Mouse (Mus musculus): ENCODE results near the gene Bag3. TPM values are rescaled to one million over a fixed set of nuclear protein-coding genes. Genes with fewer than 3 reads are reported as not detected.
A peak's percentile ranks its signal among the peaks of the same experiment; 100 is the strongest.

Gene Bag3
- polyA plus RNA-seq, 1 experiment from 2014 or later, result 2.6 TPM

- H3K27ac ChIP-seq (replicated peaks), result no peak overlapping the region
- ATAC-seq (ENCODE audit: low FRiP score), result no peak
- H3K9ac ChIP-seq (replicated peaks), result no peak overlapping the region
- H3K36me3 ChIP-seq, result no peaks in the 10 kb centered on the region
- WGBS, result 86% methylated on average over 5 of the region's 5 CpGs
- H3K27me3 ChIP-seq (replicated peaks), result no peaks in the 10 kb centered on the region
- no peaks in the 10 kb centered on the region for H3K9me3 ChIP-seq (replicated peaks)
- H3K4me2 ChIP-seq, result no peak overlapping the region
- H3K4me1 ChIP-seq, result peaks cover 29% of the 10 kb centered on the region
- H3K4me3 ChIP-seq (replicated peaks), result no peak overlapping the region
Observed at GRCm38 (mm10) chr7:128538769-128539168, 15.4 kb downstream of the Bag3 start.

DNA sequence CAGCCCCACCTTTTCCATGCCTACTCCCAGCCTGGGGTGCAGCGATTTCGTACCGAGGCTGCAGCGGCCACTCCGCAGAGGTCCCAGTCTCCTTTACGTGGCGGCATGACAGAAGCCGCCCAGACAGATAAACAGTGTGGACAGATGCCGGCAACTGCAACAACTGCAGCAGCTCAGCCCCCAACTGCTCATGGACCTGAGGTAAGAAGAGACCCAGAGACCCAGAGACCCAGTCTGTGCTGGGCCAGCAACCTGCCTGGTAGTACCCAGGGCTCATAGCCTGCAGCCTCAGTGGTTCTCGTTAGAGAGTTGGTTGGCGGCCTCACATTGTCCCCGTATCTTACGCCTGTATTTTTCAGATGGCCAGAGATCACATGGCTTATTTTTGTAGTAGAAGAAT, 16.7 kb downstream of the Bag3 start:
- WGBS, result 97% methylated on average over 13 of the region's 13 CpGs
- peaks cover 20% of the 10 kb centered on the region for H3K4me1 ChIP-seq
- H3K4me2 ChIP-seq, result no peak overlapping the region
- ATAC-seq (ENCODE audit: low FRiP score), result no peak
- no peaks in the 10 kb centered on the region for H3K36me3 ChIP-seq
- H3K27ac ChIP-seq (replicated peaks), result no peak overlapping the region
- no peaks in the 10 kb centered on the region for H3K9me3 ChIP-seq (replicated peaks)
- H3K9ac ChIP-seq (replicated peaks), result no peak overlapping the region
- no peaks in the 10 kb centered on the region for H3K27me3 ChIP-seq (replicated peaks)
- H3K4me3 ChIP-seq (replicated peaks), result no peak overlapping the region

DNA sequence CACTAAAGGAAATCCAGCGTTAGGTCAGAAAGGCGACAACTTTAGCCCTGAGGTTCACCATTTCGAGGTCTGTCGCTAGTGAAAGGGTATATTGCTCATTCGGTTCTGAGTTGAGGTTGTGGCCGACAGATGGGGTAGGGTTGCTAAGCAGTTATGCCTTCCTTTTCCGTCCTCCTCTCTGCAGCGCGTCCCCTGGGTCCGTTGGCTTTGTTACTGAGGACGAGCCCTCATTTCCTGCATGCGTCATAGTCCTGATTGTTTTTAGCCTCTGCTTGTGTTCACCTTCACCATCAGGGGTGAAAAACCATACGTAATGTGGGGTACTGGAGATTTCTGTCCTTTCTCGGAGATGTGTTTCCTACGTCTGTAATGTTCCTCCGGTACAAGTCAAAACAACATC, 17.3 kb downstream of the Bag3 start:
- H3K4me2 ChIP-seq, result no peak overlapping the region
- H3K4me3 ChIP-seq (replicated peaks), result no peak overlapping the region
- no peak overlapping the region for H3K27ac ChIP-seq (replicated peaks)
- no peaks in the 10 kb centered on the region for H3K36me3 ChIP-seq
- no peak for ATAC-seq (ENCODE audit: low FRiP score)
- peaks cover 14% of the 10 kb centered on the region for H3K4me1 ChIP-seq
- 83% methylated on average over 16 of the region's 16 CpGs for WGBS
- H3K27me3 ChIP-seq (replicated peaks), result no peaks in the 10 kb centered on the region
- no peaks in the 10 kb centered on the region for H3K9me3 ChIP-seq (replicated peaks)
- no peak overlapping the region for H3K9ac ChIP-seq (replicated peaks)

DNA sequence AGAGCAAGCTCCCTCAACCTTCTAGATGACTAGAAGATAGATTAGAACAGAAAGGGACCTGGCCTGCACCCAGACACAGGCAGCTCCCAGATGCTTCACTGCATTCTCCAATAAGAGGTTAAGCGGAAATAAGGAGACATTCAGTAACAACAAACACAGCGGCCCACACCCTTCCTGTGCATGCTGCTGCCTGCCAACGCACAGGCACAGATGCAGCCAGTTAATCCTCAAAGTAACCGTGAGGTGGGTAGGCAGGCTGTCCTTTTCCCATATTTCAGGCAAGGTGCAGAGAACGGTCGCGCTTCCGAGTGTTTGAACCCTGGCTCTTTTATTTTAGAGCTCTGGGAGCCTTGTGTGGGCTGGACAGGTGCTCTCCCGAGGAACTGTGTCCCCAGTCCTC, 17.8 kb downstream of the Bag3 start:
- no peak overlapping the region for H3K4me3 ChIP-seq (replicated peaks)
- H3K9ac ChIP-seq (replicated peaks), result no peak overlapping the region
- no peaks in the 10 kb centered on the region for H3K9me3 ChIP-seq (replicated peaks)
- H3K36me3 ChIP-seq, result no peaks in the 10 kb centered on the region
- H3K4me1 ChIP-seq, result peaks cover 10% of the 10 kb centered on the region
- ATAC-seq (ENCODE audit: low FRiP score), result no peak
- 76% methylated on average over 9 of the region's 9 CpGs for WGBS
- H3K4me2 ChIP-seq, result no peak overlapping the region
- H3K27ac ChIP-seq (replicated peaks), result no peak overlapping the region
- H3K27me3 ChIP-seq (replicated peaks), result no peaks in the 10 kb centered on the region

DNA sequence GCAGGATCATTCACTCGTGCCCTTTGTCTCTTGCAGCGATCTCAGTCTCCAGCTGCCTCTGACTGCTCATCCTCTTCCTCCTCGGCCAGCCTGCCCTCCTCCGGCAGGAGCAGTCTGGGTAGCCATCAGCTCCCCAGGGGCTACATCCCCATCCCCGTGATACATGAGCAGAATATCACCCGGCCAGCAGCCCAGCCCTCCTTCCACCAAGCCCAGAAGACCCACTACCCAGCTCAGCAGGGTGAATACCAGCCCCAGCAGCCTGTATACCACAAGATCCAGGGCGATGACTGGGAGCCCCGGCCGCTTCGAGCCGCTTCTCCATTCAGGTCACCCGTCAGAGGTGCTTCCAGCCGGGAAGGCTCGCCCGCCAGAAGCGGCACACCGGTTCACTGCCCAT, 18.4 kb downstream of the Bag3 start:
- H3K27ac ChIP-seq (replicated peaks), result no peak overlapping the region
- no peak for ATAC-seq (ENCODE audit: low FRiP score)

DNA sequence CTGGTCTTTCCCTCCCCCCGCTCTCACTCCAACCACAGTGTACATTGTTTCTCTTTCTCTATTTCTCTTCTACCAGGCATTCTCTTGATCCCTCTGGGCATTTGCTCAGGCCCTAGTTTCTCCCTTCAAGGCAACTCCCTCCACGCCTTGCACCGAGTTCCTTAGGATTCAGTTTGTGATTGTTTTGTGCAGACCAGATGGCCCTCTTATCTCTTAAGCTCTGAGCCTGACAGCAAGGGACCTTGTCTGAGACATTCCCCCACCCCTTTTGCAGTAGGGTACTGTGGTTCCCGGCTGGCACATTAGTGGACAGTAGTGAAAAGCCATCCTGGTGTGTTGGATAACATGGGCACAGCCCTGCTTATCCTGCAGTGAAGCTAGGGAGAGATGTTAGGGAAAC, 19.1 kb downstream of the Bag3 start:
- Histone ChIP-seq H3K4me3 (replicated peaks) (no peak overlapping the region), H3K4me1 (peaks cover 10% of the 10 kb centered on the region), H3K9ac (replicated peaks) (no peak overlapping the region), H3K9me3 (replicated peaks) (no peaks in the 10 kb centered on the region), H3K36me3 (no peaks in the 10 kb centered on the region), H3K27me3 (replicated peaks) (no peaks in the 10 kb centered on the region), H3K4me2 (no peak overlapping the region), H3K27ac (replicated peaks) (no peak overlapping the region)
- WGBS, result 86% methylated on average over 4 of the region's 4 CpGs
- no peak for ATAC-seq (ENCODE audit: low FRiP score)

More for the DNA sequence above, 18.4 kb downstream of the Bag3 start:
- no peak overlapping the region for H3K9ac ChIP-seq (replicated peaks)
- no peaks in the 10 kb centered on the region for H3K36me3 ChIP-seq
- H3K27me3 ChIP-seq (replicated peaks), result no peaks in the 10 kb centered on the region
- no peak overlapping the region for H3K4me2 ChIP-seq
- no peak overlapping the region for H3K4me3 ChIP-seq (replicated peaks)
- 86% methylated on average over 17 of the region's 17 CpGs for WGBS
- H3K9me3 ChIP-seq (replicated peaks), result no peaks in the 10 kb centered on the region
- peaks cover 10% of the 10 kb centered on the region for H3K4me1 ChIP-seq

DNA sequence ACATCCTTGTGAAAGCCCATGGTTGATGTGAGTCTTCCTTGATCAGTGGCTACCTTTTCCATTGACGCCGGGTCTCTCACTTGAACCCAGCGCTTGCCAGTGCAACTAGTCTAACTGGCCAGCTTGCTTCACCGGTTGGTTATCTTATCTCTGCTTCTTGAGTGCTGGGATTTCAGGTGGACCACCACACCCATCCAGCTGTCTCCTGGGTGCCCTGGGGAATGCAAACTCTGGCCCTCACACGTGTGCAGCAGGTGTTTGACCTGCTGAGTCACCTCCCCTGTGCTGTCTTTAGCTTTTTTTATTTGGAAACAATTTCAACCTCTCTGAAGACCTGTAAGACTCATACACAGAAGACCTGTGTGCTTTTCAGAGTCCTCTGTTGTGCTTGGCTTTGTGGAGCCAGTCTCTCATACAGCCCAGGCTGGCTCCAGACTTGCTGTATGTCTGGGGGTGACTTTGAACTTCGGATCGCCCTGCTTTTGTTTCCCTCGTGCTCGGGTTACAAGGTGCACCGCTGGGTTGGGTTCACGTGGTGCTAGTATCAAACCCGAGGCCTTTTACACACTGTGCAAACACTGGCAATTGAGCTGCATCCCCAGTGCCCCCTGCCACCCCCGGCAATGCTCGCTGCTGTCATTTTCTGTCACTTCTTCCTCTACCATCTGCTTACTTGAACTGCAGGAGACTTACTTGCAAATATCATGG, 19.9 kb downstream of the Bag3 start:
- Histone ChIP-seq H3K9me3 (replicated peaks) (no peaks in the 10 kb centered on the region), H3K4me2 (no peak overlapping the region), H3K27ac (replicated peaks) (no peak overlapping the region), H3K4me1 (peaks cover 7% of the 10 kb centered on the region), H3K9ac (replicated peaks) (no peak overlapping the region), H3K27me3 (replicated peaks) (no peaks in the 10 kb centered on the region), H3K36me3 (no peaks in the 10 kb centered on the region), H3K4me3 (replicated peaks) (no peak overlapping the region)
- 82% methylated on average over 14 of the region's 14 CpGs for WGBS
- ATAC-seq (ENCODE audit: low FRiP score), result no peak

GRCm38 (mm10) chr7:128543961-128544360, 20.5 kb downstream of the Bag3 start:
- Histone ChIP-seq H3K4me3 (replicated peaks) (no peak overlapping the region), H3K4me1 (peaks cover 3% of the 10 kb centered on the region; the same call in 1 of the 2 replicates), H3K27me3 (replicated peaks) (no peaks in the 10 kb centered on the region), H3K9ac (replicated peaks) (no peak overlapping the region), H3K27ac (replicated peaks) (no peak overlapping the region), H3K36me3 (no peaks in the 10 kb centered on the region), H3K9me3 (replicated peaks) (no peaks in the 10 kb centered on the region), H3K4me2 (no peak overlapping the region)
- 88% methylated on average over 3 of the region's 3 CpGs for WGBS
- ATAC-seq (ENCODE audit: low FRiP score), result no peak

DNA sequence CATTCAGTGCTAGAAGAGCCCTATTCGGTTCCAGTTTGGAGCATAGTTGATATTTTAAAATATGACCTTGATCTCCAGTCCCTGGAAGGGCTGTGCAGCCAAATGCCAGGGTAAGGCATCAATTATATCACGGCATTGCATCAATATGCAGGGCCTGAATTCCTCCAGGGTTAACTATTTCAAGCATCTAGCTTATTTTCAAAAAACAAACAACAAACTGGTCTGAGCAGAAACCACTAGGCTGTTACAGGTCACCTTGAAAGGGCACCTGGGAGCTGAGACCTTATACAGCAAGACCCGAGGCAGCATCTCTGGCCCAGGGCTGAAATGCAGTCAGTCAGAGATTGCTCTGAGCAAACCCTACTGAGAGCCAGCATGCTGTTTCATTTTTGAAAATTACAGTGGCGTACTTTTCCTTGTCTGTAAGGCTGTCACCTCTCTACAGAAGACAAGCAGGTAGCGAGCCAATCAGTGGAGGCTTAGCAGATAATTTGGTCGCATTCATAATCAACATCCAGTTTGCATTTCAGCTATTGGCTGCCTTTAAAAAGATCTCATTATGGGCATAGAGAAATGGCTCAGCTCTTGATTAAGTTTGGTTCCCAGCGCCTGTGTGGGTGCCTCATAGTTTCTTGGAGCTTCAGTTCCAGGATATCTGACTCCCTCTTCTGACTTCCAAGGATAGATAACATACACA, 21.3 kb downstream of the Bag3 start:
- Histone ChIP-seq H3K36me3 (no peaks in the 10 kb centered on the region), H3K4me3 (replicated peaks) (no peak overlapping the region), H3K27me3 (replicated peaks) (no peaks in the 10 kb centered on the region), H3K27ac (replicated peaks) (no peak overlapping the region), H3K4me1 (peaks cover 9% of the 10 kb centered on the region), H3K9me3 (replicated peaks) (no peaks in the 10 kb centered on the region), H3K9ac (replicated peaks) (no peak overlapping the region), H3K4me2 (no peak overlapping the region)
- WGBS, result 85% methylated on average over 7 of the region's 7 CpGs
- no peak for ATAC-seq (ENCODE audit: low FRiP score)

GRCm38 (mm10) chr7:128546031-128546430, 22.6 kb downstream of the Bag3 start:
- no peaks in the 10 kb centered on the region for H3K36me3 ChIP-seq
- H3K9ac ChIP-seq (replicated peaks), result no peak overlapping the region
- no peaks in the 10 kb centered on the region for H3K9me3 ChIP-seq (replicated peaks)
- no peak overlapping the region for H3K4me3 ChIP-seq (replicated peaks)
- peaks cover 22% of the 10 kb centered on the region for H3K4me1 ChIP-seq
- no peak overlapping the region for H3K27ac ChIP-seq (replicated peaks)
- no peaks in the 10 kb centered on the region for H3K27me3 ChIP-seq (replicated peaks)
- WGBS, result 94% methylated on average over 8 of the region's 8 CpGs
- no peak overlapping the region for H3K4me2 ChIP-seq
- no peak for ATAC-seq (ENCODE audit: low FRiP score)

DNA sequence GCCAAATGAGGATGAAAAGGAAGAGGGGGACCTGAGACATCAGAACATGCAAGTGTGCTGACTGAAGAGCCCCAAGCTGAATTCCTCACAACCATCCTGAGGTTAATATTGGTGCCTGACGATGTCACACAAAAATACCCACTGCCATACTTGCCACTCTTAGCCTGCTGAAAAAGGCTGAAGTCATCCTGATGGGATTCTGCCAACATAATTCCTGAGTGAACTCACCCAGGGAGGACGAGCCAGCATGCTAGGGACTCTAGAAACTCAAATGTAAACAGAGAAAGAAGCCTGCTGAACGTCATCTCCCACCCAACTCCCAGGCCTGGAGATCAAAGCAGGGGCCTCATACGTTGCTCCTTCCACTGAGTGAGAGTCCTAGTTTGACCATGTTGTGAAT, 25.7 kb downstream of the Bag3 start:
- Histone ChIP-seq H3K4me3 (replicated peaks) (no peak overlapping the region), H3K27me3 (replicated peaks) (no peaks in the 10 kb centered on the region), H3K9me3 (replicated peaks) (no peaks in the 10 kb centered on the region), H3K27ac (replicated peaks) (peak overlapping the region; percentile 78; the same call in 1 of the 2 replicates), H3K4me2 (no peak overlapping the region), H3K36me3 (no peaks in the 10 kb centered on the region), H3K9ac (replicated peaks) (no peak overlapping the region), H3K4me1 (peaks cover 31% of the 10 kb centered on the region)
- ATAC-seq (ENCODE audit: low FRiP score), result no peak
- WGBS, result 61% methylated on average over 4 of the region's 4 CpGs

- Histone ChIP-seq H3K4me1 (peaks cover 31% of the 10 kb centered on the region), H3K36me3 (no peaks in the 10 kb centered on the region), H3K27ac (replicated peaks) (peak overlapping the region; percentile 78), H3K27me3 (replicated peaks) (no peaks in the 10 kb centered on the region), H3K4me2 (no peak overlapping the region), H3K9me3 (replicated peaks) (no peaks in the 10 kb centered on the region), H3K9ac (replicated peaks) (no peak overlapping the region), H3K4me3 (replicated peaks) (no peak overlapping the region)
- 9% methylated on average over 1 of the region's 1 CpGs for WGBS
- peak; percentile 28; the same call in 1 of the 2 replicates for ATAC-seq (ENCODE audit: low FRiP score)
Observed at GRCm38 (mm10) chr7:128550328-128551086, 27.1 kb downstream of the Bag3 start.
